Mouse (Mus musculus): Measurements from ENCODE around the gene Paics.
"Not testable (repeated sequence)": the region's sequence is repeated elsewhere in the genome, so short reads cannot be mapped to it uniquely, and the experiment has no call there.

Paics gene

GRCm38 (mm10) chr5:76951106-76952027 lies at the start of gene Paics, which contains the start of gene Ppat:
TSS of gene Paics (plus strand) at chr5:76951307.
TSS of gene Ppat (minus strand) at chr5:76951578.
- CTCF ChIA-PET = interaction anchor here (0.6 kb wide), 1 partner anchor 23 kb away, joined by 3 read pairs; no protein-coding TSS in a partner anchor

- CTCF ChIA-PET = no interaction called here
Measured at GRCm38 (mm10) chr5:76902131-76902530, 49.0 kb upstream of the Paics start.

DNA sequence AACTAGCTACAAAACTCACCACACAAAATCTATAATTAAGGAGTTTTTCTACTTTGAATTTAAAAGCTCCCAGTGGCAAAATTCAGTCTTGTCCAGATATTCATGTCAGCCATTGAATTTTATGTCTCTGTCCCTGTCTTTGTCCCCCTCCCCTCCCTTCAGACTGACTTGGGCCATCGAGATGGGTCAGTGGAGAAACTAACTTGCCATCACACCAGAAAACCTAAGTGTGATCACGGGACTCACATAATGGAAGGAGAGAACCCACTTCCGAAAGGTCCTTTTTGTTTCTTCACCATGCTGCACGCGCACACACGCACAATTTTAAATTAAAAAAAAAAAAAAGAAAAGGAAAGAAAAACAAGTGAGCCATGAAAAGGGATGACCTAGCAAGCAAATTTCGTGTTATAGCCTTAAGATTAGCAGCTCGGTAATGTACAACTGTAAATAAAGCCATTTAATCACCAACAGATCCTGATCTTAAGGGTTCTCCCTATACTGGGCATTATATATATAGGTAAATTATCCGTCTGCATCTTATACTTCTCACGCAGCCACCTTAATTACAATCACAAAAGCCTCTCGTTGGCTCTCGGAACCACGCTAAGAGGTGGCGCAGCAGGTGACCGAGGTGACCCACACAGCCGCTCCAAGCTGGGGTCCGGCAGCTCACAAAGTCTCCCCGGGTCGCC lies 46.2 kb upstream of the Paics start:
- CTCF ChIA-PET = no interaction called here

DNA sequence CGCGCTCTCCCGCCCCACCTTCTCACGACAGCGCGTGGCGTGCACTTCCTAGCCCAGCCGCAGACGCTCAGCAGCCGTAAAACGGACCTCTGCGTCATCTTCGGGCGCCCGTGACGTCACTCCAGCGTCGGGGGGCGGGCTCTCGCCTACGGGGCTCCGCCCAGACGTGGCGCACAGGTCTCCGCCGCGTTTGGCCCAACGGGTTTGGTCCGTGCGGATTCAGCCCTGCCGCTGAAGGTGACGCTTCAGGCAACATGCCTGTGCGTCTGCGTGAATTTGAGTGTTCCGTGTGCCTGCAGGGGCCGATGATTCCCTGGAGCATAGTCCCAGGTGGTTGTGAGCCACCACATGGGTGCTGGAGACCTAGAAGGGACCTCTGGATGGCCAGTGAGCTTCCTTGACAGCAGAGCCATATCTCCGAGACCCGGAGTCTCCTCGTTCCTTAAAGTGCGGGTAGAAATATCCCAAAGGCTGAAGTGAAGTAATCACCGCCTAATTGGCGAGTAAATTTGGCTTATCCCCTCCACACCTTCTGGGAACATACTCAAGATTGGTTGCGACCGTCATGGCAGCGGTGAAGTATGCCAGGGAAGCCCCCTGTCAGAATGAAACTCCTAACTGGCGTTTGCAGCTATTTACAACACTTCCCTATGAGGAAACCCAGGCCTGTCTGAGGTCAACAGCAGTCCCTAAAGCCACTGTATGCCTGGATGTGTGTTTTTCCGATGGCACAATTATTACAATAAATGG lies 45.5 kb upstream of the Paics start, which contains the start of gene Aasdh:
Gene Aasdh (minus strand): TSS at position 110 of the 750 bp plus-strand sequence.
- CTCF ChIA-PET = no interaction called here

DNA sequence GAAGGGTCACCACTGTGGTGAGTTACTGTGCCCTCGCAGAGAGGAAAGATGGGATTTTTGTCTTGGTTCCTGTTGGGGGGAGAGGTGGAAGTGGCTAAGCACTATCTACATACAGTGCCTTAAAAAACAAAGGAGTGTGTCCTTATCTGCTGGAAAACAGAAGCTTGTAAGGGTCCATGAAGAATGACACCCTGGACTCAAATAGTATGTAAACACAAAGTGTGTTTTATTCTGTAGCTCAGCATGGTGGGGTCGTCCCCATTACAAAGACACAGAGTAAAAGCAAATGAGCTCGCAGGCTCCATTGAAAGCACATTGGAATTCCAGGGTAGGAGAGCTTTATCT lies 45.0 kb upstream of the Paics start:
- CTCF ChIA-PET = no interaction called here

GRCm38 (mm10) chr5:76910807-76911206 lies 40.3 kb upstream of the Paics start:
- CTCF ChIA-PET = no interaction called here

DNA sequence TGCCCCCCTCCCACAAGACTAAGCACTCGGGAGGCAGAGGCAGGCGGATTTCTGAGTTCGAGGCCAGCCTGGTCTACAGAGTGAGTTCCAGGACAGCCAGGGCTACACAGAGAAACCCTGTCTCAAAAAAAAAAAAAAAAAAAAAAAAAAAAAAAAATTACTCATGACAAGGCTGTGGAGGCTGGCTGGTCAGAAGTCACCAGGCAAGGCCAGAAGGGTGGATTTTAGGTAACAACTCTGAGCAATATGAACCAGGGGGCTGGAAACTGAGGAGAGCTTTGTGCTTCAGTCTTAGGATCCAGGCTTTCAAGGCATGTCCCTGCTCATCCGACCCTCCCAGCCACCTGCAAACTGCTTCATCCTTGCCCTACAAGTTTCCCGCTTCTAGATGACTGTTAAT lies 38.6 kb upstream of the Paics start:
- CTCF ChIA-PET = not testable (repeated sequence)

GRCm38 (mm10) chr5:76922833-76923232 lies 28.3 kb upstream of the Paics start:
- CTCF ChIA-PET = no interaction called here

DNA sequence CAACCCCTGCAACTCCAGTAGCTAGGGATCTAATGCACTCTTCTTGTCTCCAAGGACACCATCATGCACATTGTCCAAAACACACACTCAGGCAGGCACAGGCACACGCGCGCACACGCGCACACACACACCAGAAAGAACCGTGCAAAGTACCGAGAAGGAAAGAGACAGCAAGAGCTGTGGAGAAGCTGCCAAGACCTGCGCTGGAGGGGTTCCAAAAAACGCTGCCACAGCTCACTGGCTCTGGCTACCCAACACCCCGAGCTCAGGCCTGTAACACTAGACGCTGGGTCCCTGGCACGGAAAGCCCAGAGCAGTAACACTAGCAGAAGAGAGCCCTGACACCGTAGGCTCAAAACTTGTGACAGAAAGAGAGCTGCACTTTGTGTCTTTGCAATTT lies 27.7 kb upstream of the Paics start:
- CTCF ChIA-PET = no interaction called here

DNA sequence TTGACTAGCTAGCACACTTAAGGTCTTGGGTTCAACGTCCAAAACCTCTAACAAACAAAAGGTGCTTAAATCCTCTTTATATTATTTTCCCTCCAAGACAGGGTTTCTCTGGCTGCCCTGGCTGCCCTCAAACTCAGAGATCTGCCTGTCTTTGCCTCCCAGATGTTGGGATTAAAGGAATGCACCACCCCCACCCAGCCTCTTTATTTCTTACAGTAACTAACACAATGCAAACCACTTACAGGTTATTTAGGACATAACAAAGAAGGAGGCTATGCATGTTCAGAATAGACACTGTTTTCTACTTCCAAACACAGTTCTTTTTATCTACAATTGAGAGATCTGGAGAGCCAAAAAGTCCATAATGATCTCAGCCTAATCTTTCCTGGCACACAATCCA lies 26.8 kb upstream of the Paics start:
- CTCF ChIA-PET = no interaction called here

- CTCF ChIA-PET = interaction anchor here (0.6 kb wide), 1 partner anchor 22 kb away, joined by 3 read pairs; no protein-coding TSS in a partner anchor
Measured at GRCm38 (mm10) chr5:76928124-76928832, 22.8 kb upstream of the Paics start.

DNA sequence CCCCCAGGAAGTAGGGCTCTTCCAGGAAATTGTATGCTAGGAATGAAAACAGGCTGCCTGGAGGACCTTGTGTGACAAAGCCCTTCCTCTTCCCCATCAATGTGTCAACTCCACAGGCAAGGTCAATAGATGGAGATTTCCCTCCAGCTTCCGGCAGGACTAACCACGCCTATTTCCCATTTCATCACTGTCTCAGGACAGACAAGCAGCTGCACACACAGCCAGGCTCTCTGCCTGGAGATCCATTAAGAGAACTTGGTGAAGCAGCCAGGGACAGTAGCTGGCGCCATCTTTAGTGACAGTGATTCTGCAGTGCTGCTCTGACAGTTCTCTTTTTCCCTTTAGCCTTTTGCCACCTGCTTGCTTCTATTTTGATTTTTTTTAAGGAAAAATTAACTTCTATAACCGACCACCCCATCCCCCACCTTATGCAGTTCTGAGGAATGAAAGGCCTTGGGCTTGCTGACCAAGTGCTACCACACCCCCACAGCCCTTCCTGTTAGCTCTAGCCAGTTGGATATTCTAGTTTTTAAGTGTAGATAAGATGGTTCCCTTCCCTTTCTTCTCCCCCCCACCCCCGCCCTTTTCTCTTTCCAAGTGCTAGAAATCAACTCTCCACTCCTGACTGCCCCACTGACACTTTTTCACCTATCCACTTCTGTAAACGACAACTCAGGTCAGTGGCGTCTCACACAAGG lies 21.8 kb upstream of the Paics start:
- CTCF ChIA-PET = no interaction called here

- CTCF ChIA-PET = no interaction called here
Measured at GRCm38 (mm10) chr5:76939717-76940116, 11.4 kb upstream of the Paics start.

DNA sequence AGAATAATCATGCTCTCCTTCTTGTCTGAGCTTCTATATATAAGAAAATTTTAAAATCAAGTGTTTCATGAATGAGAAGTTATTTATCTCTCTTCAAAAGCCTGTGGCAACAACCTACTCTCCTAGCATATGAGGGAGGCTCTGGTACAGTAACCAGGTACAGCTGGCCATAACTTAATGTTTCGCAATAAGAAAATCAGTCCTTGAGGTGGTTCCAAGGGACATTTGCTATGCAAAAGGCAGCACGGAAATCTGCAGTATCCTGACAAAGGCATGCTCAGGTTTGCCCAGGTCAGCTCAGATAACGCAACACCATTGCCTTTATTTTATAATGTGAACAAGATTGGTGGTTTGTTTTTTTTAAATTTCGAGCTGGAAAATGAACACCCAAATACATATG lies 9.1 kb upstream of the Paics start:
- CTCF ChIA-PET = no interaction called here

- CTCF ChIA-PET = no interaction called here
Measured at GRCm38 (mm10) chr5:76942505-76942904, 8.6 kb upstream of the Paics start.

DNA sequence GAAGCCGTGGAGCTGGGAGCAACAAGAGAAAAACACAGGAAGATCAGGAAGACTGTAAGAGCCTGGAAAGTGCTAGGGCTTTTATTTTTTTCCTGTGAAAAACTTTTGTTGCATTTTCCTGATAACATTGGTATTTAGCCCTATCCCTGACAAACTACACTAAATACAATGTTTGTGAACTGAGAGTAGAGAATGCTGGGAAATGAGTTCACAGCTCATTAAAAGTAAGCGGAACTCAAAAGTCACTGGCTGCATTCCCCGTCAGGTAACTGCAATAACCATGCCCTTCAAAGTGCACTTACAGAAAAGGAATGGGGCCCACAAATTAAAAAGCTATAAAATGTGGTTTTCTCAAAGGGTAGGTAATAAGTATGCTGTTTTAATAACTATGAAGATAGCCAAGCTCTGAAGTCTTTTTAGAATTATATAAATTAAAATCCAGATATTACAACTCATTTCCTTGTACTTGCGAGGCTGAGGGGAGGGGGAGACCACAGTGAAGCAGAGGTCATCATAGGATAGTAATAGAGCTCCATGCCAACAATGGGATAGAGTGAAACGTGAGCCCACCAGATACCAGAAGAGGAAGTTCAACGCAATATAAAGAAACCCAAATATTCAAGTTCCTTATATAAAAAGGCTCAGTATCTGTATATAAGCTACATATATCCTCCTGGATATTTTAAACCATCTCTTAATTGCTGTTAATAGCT lies 6.0 kb upstream of the Paics start:
- CTCF ChIA-PET = no interaction called here

DNA sequence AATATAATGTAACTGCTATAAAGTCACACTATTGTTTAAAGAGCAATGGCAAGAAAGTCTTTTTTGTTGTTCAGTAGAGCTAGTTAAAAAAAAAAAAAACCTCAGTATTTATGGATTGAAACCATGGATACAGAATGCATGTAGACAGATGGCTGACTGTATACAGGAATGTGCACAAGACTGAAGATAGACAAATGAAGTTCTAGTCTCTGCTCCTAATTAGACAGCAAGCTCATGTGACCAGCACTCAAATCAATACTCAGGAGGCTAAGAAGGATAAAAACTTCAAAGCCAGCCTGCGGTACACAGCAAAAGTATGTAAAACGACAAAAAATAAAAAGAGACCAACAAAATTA lies 5.5 kb upstream of the Paics start:
- CTCF ChIA-PET = no interaction called here

DNA sequence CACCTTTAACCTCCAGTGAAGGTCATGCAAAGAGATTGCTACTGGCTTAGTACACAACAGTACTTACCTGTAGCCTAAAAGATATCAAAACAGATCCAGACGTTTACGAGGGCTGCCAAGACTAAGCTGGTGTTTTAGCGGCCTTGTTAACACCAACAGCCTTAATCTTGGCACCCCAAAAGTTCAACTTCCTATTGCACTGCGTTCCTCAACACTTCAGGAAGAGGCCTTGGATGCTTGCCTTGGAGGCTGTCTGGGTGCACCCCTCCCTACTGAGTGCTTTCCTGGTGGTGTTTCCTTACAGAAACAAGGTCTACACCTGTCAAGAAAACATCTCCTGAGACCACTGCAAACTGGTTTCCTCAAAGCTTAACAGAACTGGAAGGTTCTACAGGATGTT lies 4.0 kb upstream of the Paics start:
- CTCF ChIA-PET = no interaction called here

DNA sequence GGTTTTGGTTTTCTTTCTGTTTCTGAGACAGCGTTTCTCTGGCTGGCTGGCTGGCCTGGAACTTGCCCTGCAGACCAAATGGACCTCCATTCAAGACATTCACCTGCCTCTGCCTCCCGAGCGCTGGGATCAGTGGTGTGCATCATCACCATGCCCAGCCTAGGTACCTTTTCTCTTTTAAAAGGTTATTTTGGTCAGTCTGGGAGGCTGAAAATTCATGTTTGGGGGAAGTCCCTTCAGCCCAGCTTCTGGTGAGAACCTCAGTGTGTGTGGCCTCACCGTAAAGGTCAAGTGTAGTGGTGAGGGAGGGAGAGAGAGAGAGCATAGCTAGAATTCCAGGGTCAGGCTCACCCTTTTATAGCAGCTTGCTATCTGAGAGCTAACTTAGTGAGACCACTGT lies 3.3 kb upstream of the Paics start:
- CTCF ChIA-PET = no interaction called here

- CTCF ChIA-PET = interaction anchor here (0.6 kb wide), 1 partner anchor 23 kb away, joined by 3 read pairs; no protein-coding TSS in a partner anchor
Measured at GRCm38 (mm10) chr5:76950343-76951105, 583 bp upstream of the Paics start.

Measured in spleen, embryonic (tissue).